Mouse (Mus musculus): ENCODE measurements around the gene Baiap2. TPM values are rescaled to one million over a fixed set of nuclear protein-coding genes. Genes with fewer than 3 reads are reported as not detected.

The Baiap2 gene
- polyA plus RNA-seq, 1 experiment from 2014 or later, result 21.3 TPM

DNA sequence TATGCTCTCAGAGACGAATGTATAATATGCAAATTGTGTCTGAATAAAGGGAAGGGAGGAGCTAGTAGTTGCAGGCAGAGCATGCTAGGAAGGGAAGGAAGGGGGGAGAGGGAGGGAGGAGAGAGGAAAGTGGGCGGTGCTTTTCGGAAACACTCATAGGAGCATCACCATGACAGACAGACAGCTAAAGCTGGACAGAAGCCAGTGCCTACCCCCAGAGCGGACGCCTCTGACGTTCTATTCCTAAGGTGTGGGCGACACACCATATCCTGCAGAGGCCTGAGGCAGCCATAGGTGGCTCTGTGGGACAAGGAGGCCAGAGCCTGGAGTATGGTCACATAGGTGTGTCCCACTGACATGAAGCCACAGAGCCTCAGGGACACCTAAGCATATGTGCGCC lies 97.9 kb downstream of the Baiap2 start:
- peak overlapping the region; percentile 63 for H3K4me2 ChIP-seq (ENCODE audit: low read depth, low read length)
- ATAC-seq, result no peak
- TF ChIP-seq CTCF (IDR thresholded peaks at IDR 0.05; ENCODE audit: low read depth), result no peak
- TF ChIP-seq EP300 (IDR thresholded peaks at IDR 0.05; ENCODE audit: low read depth), result no peak
- 0 out of 2 replicates have a peak, but pooled peaks cover 2% of the 10 kb centered on the region for H3K27me3 ChIP-seq (ENCODE audit: insufficient read depth, low read length)
- WGBS (ENCODE audit: insufficient replicate concordance), result 43% methylated on average over 8 of the region's 8 CpGs
- H3K9me3 ChIP-seq (ENCODE audit: low read length), result no peaks in the 10 kb centered on the region
- peaks cover 10% of the 10 kb centered on the region for H3K4me1 ChIP-seq (ENCODE audit: insufficient read depth)
- DNase-seq, result no peak
- H3K36me3 ChIP-seq (replicated peaks; ENCODE audit: insufficient read depth, low read length), result no peaks in the 10 kb centered on the region
- peak overlapping the region; percentile 88 for H3K27ac ChIP-seq (ENCODE audit: low read depth)
- H3K9ac ChIP-seq (replicated peaks), result peak overlapping the region; percentile 12; the same call in 1 of the 2 replicates
- H3K4me3 ChIP-seq (ENCODE audit: low read depth, low read length), result no peak overlapping the region; the same call in 1 of the 2 replicates

DNA sequence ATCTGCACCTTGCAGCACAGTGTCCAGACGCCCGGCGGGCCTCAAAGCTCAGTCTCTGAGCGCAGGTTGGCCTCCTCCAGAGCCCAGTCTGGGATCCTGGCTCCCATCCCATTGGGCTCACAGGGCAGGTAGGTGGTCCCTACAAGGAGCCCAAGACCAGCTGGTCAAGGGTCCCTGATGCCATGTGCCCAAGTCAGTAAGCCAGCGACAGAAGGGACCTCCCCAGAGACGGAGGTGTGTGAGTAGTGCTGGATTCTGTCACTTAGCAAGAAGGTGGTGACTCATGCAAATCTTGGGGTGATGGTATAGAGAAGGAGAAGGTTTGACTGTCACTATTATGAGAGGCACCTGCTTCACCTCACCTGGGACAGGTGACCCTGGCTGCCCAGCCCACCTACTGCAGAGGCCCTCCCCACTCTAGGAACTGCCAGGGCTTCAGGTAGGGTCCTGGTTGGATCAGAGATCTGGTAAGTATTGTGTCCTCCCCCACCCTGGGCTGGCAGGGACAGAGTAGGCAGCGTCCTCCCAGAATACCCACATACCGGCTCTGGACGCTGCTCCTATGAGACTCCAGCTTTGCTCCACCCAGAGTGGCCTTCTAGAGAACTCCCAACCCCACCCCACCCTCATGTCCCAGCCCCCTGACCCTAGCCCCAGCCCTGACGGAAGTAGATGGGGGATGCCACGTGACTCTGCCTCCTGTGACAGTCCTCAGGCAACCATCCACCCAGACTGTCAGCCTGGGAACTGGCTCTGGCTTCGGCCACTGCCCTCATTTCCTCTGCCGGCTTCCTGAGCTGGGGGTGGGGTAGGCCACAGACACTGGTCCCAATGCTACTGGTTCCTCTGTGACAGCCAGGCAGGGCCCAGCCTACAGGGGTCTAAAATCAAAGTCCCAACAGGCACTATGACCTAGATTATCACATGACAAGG lies 98.9 kb downstream of the Baiap2 start:
- Histone ChIP-seq H3K9me3 (ENCODE audit: low read length) (no peaks in the 10 kb centered on the region), H3K4me2 (ENCODE audit: low read depth, low read length) (peak overlapping the region; percentile 63), H3K27me3 (ENCODE audit: insufficient read depth, low read length) (peaks cover 11% of the 10 kb centered on the region), H3K36me3 (replicated peaks; ENCODE audit: insufficient read depth, low read length) (no peaks in the 10 kb centered on the region), H3K27ac (ENCODE audit: low read depth) (peak overlapping the region; percentile 88), H3K4me1 (ENCODE audit: insufficient read depth) (peaks cover 10% of the 10 kb centered on the region), H3K9ac (replicated peaks) (peak overlapping the region; percentile 12), H3K4me3 (ENCODE audit: low read depth, low read length) (peak overlapping the region; percentile 37)
- ATAC-seq (peak; percentile 74), DNase-seq (peak; percentile 74)
- 43% methylated on average over 13 of the region's 13 CpGs for whole genome bisulfite sequencing (ENCODE audit: insufficient replicate concordance)
- TF ChIP-seq EP300 (IDR thresholded peaks at IDR 0.05; ENCODE audit: low read depth), result no peak
- TF ChIP-seq CTCF (IDR thresholded peaks at IDR 0.05; ENCODE audit: low read depth), result no peak

DNA sequence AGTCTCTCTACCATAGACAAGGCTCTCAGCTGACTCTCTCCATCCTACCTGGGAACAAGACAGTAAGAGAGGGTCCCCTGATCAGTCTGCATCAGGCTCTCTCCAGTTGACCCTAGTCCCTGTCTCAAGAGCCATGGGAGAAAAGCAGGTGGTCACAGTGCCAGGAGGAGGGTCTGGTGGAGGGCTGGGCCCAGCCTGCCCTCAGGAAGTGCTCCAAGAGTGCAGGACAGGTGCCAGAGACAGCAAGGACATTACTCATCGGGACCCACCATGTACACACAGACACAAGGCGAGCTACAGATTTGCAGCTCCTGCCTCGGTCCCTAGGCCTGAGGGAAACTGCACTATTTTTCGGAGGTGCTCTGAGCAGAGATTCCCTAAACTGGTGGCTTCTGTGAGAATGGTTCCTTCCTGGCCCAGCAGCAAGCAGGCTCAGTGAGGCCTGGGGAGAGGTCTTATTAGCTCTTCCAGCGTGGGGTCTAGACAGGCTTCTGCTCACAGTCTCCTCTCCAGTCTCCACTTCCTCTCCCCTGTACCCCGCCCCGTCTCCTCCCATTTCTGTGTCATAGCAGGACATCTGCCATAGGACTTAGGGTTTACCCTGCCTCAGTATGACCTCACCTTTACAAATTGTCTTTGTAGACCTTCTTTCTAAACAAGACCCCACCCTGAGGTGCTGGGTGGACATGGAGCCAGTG lies 99.7 kb downstream of the Baiap2 start:
- Histone ChIP-seq H3K27ac (ENCODE audit: low read depth) (peak overlapping the region; percentile 88), H3K9ac (replicated peaks) (no peak overlapping the region; the same call in 1 of the 2 replicates), H3K4me1 (ENCODE audit: insufficient read depth) (peaks cover 13% of the 10 kb centered on the region), H3K27me3 (ENCODE audit: insufficient read depth, low read length) (peaks cover 19% of the 10 kb centered on the region), H3K4me2 (ENCODE audit: low read depth, low read length) (peak overlapping the region; percentile 63), H3K36me3 (replicated peaks; ENCODE audit: insufficient read depth, low read length) (no peaks in the 10 kb centered on the region), H3K4me3 (ENCODE audit: low read depth, low read length) (no peak overlapping the region), H3K9me3 (ENCODE audit: low read length) (no peaks in the 10 kb centered on the region)
- WGBS (ENCODE audit: insufficient replicate concordance), result 41% methylated on average over 7 of the region's 7 CpGs
- no peak for DNase-seq
- no peak for TF ChIP-seq EP300 (IDR thresholded peaks at IDR 0.05; ENCODE audit: low read depth)
- ATAC-seq, result no peak

DNA sequence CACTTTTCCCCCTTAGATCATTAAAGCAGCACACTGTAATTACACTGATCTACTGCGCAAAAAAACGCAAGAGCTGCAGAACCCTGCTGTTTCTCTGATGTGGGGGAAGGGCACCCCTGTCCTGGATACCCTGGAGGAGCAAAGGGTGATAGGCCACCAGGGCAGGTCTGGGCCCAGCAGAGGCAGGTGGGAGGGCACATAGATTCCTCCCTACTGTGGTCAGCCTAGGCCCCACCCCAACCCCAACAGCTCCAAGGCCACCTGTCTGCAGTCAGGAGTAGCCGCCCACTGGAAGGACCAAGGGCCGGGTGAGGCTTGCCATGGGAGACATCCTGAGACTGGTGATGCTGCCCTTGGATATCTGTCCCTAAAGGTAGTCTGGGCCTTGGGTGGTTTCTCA lies 102.8 kb downstream of the Baiap2 start:
- peaks cover 36% of the 10 kb centered on the region for H3K27me3 ChIP-seq (ENCODE audit: insufficient read depth, low read length)
- WGBS (ENCODE audit: insufficient replicate concordance), result 65% methylated on average over 4 of the region's 4 CpGs

DNA sequence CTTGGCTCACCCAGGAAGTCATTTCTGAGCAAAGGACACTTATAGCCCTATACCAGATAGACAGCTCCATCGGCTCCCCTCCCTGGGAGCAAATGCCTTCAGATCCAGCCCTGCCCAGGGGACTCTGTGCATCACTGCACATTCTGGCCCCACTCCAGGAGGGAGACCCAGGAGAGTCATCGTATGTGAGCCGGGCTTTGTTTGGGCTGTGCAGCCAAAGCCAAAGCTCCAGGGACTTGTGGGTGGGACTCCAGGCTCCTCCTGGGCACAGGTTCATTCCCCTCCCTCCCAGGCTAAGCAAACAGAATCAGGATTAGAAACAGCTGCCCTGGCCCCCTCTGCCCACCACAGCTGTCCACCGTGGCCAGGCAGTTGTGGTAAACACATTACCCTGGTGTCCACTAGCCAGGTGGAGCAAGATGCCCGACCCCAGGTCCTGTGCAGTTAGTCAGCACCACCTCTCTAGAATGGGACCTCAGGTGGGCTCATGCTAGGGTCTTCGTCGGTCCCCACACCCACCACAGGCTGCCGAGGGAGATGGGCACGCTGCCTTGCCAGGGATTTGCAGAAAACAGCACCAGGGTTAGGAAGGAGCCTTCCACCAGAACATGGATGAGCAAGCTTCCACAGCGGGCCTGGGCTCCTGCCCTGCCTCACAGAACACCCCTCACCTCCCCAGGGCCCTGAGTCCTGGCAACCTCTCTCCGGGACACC lies 103.4 kb downstream of the Baiap2 start:
- ATAC-seq, result no peak
- Histone ChIP-seq H3K9ac (replicated peaks) (no peak overlapping the region), H3K27ac (ENCODE audit: low read depth) (no peak overlapping the region), H3K9me3 (ENCODE audit: low read length) (no peaks in the 10 kb centered on the region), H3K27me3 (ENCODE audit: insufficient read depth, low read length) (peaks cover 37% of the 10 kb centered on the region), H3K4me1 (ENCODE audit: insufficient read depth) (peaks cover 12% of the 10 kb centered on the region), H3K4me2 (ENCODE audit: low read depth, low read length) (no peak overlapping the region), H3K4me3 (ENCODE audit: low read depth, low read length) (peak overlapping the region; percentile 41; the same call in 1 of the 2 replicates), H3K36me3 (replicated peaks; ENCODE audit: insufficient read depth, low read length) (no peaks in the 10 kb centered on the region)
- TF ChIP-seq CTCF (IDR thresholded peaks at IDR 0.05; ENCODE audit: low read depth) (no peak), EP300 (IDR thresholded peaks at IDR 0.05; ENCODE audit: low read depth) (no peak)
- 62% methylated on average over 11 of the region's 11 CpGs for WGBS (ENCODE audit: insufficient replicate concordance)
- no peak for DNase-seq

More for the DNA sequence above, 102.8 kb downstream of the Baiap2 start:
- Histone ChIP-seq H3K4me1 (ENCODE audit: insufficient read depth) (peaks cover 14% of the 10 kb centered on the region), H3K9ac (replicated peaks) (no peak overlapping the region), H3K4me2 (ENCODE audit: low read depth, low read length) (no peak overlapping the region), H3K9me3 (ENCODE audit: low read length) (no peaks in the 10 kb centered on the region), H3K36me3 (replicated peaks; ENCODE audit: insufficient read depth, low read length) (no peaks in the 10 kb centered on the region), H3K27ac (ENCODE audit: low read depth) (no peak overlapping the region), H3K4me3 (ENCODE audit: low read depth, low read length) (no peak overlapping the region)
- ATAC-seq, result no peak
- DNase-seq, result no peak
- TF ChIP-seq CTCF (IDR thresholded peaks at IDR 0.05; ENCODE audit: low read depth) (no peak), EP300 (IDR thresholded peaks at IDR 0.05; ENCODE audit: low read depth) (no peak)

Data from liver, postnatal 0 days (tissue).